Mouse (Mus musculus): ENCODE data around the gene Sh3bgrl2. TPM values are rescaled to one million over a fixed set of nuclear protein-coding genes. Genes with fewer than 3 reads are reported as not detected.

Gene Sh3bgrl2
- total RNA-seq, 2 experiments from 2014 or later = 6.1 to 7.5 TPM

DNA sequence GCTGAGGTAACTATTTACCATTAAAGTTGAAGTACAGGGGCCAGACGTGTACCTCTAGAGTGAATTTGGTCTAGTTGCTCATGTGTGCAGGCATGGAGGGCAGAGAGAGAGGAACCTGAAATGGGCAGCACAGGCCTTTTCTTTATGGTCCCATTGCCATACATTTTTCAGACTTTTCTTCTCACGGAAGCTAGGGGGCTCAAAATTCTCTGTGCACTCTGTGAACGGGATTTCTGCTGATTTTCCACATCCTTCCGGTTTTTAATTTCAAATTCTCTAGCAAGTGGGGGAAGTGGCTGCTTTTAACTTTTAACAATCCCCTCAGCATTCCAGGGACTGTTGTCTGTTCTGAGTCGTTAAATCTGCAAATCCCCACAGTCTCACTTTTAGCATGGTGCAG lies 83.8 kb downstream of the Sh3bgrl2 start:
- DNase-seq = no peak

DNA sequence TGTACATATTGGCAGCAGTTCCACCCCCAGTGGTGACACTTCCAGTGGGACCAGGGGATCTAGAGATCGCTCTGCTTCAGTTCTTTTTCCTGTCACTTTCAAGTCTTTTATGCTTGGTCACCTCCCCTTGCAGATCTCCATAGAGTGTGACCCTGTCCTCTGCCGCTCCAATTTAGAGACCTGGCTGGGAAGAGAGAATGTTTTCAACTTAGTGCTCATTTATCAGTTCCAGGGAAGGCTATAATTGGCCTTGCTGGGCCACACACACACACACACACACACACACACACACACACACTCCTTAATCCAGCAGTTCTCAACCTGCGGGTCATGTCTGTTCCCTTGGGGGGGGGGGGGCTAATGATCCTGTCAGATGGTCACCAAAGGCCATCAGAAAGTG lies 86.6 kb downstream of the Sh3bgrl2 start:
- DNase-seq = no peak

DNA sequence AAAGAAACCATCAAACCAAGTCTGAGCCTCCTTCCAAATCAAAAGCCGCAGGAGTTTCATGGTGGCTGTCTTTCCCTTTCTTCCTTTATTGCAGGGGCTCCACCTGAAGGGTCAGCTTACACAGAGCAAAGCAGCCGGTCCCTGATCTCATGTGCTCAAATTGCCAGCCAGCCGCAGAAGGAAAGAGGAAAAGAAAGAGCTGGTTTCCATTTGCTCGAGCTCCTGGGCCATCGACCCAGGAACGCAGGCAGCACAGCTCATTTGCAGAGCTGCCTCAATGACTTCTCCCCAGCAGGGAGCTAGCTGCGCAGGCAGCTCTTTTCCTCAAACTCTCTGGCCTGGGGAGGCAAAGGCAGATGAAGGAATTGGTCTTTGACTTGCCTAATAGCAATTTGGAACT lies 87.9 kb downstream of the Sh3bgrl2 start:
- DNase-seq = no peak

DNA sequence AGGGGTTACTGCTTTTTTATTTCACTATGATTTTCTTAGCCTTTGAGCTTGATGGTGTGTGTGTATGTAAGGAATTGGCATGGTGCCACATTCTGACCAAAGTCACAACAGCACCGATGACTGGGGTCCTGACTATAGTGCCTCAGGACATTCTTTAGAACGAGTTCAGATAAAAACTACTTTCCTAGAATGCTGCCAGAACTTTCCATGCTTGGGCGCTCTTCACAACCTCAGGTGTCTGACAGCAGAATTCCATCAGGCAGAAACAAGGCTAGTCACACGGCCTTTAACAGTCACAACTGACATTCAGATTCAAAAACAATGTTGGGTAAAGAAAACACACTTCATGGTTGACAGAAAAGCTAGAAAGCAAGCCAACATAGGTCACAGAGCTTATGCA lies 95.0 kb downstream of the Sh3bgrl2 start:
- no peak for DNase-seq

DNA sequence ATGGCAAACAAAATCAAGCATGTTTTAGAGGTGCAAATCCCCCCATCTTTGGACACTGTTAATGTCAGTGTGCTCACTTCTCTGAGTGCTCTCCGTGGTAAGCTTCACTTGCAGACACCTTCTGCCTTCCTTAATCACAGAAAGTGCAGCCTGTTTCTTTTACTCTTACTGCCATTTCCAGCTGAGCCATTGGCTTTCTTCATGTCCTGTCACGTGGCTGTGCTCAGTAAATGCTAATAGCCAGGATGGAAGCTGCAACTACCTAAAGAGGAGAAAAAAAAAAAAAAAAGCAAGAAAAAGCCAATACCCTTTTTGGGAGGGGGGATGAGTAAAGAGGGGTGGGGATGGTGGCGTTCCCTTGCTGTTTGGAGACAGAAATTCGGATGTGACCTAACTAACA lies 95.7 kb downstream of the Sh3bgrl2 start:
- no peak for DNase-seq

DNA sequence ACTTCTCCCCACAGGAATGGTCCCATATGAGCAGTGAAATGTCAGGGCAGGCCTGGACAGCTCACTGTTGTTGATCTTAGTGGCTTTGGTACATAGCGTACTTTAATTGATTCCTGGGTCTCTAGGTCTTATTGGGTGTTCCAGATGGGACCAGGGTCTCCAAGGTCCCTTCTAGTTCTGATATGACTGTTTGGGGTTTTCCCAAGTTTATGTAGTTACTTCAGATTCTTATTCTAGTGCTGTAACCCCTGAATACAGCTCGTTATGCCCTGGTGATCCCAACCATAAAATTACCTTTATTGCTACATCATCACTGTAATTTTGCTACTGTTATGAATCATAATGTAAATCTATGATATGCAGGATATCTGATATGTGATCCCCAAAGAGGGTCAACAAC lies 98.1 kb downstream of the Sh3bgrl2 start:
- no peak for DNase-seq

DNA sequence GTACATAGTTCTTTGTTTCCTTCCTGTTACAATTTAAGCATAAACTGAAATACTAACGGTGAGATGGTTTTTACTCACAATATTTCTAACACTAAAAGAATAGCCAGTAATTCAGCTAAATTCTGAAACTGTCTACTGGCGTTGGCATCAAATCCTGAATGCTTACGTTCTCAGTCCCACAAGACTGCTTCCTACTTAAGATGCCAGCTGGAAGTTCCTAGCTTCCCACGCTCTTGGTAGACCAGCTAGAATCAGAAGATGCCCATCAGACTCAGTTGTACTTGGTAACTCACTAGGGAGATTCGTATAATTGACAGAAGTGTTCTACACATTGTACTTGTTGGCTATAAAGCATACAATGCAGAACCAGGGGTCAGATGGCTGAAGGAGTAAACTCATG lies 98.6 kb downstream of the Sh3bgrl2 start:
- DNase-seq = no peak

DNA sequence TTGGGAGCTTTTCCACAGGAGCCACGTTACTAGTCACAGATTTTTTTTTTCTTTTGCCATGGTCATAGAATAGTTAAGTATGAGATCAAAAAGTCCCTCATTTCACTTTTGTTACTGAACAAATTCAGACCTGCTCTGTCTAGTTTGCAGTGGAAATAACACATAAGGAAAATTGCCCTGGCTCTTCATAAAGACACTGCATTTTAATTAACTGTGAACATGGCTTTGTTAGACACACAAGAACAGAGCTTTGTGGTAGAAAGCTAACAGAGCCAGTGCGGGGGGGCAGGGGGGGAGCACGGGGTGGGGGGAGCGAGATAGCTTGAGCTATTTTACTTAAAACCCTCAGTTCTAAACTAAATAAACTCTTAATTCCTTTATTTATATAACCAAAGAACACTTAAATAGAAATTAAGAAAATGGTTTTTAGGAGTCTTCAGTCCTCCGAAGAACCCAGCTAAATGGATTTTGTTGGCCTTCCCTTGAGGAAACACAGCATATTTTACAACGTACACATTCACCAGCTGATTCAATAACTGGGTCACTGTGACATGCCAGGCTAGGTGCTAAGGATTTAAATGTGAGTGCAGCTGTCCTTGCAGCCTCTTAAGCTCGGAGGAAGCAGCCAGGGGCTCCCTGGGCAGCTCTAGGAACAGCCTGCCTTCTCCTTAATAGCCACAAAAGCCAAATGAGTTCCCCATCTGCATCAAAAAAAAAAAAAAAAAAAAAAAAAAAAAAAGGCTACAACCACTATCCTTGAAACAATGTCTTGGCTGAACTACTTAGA lies 100.0 kb downstream of the Sh3bgrl2 start:
- no peak for DNase-seq

DNA sequence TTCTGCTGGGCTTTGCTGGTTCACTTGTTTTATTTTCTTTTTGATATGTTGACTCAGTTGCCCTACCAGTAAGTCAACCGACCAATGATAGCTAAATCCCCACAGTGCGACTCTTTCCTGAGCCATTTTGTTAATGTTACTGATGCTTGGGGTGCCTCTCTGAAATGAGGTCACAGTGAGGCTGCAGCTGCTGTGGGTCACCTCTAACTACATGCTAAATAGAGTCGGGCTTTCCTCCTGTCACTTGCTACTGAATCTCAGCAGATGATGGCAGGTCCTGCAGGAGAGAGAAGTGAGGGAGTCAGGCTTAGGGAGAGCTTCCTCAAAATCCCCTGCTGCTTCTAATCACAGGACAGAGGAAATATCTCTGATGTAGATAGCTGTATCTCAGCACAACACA lies 100.6 kb downstream of the Sh3bgrl2 start:
- DNase-seq = no peak

DNA sequence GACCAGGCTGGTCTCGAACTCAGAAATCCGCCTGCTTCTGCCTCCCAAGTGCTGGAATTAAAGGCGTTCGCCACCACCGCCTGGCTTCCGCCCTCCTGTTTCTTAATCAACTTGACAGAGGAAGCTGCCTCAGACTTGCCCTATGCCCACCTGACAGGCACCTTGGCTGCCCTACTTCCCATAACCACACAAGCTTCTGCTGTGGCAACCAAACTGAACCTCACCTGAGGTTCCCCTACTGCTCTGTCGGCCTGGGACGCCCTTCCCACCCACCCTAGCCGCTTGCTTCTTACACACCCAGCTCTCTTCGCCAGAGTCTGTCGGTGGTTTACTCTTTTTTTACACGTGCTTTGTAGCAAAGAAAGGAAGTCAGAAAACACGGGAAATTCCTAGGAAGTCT lies 103.9 kb downstream of the Sh3bgrl2 start:
- no peak for DNase-seq

DNA sequence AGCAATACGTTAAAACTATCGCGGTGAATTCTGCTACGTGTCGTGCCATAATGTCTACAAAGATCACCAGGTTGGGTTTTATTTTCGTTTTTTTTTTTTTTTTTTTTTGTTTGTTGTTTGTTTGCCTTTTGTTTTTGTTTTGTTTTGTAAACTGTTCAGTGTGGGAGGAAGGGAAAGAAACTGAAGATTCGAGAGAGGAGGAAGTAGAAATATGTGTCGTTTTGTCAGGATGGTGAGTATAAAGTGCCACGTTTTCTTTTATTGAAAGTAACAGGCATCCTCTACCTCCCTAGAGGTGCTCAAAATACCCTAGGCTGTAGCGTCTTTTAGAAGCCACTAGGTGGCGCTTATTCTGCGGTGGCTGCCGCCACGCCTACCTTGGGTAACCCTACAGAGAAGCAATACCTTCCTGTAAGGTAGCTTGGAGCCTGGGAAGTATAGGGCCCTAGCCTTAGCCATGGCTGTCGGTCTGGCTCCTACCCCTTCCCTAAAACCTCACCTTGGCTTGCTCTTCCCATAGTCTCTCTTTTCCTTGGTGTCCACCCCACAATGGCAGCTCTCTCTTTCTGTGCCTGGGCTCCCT lies 104.6 kb downstream of the Sh3bgrl2 start:
- DNase-seq = no peak

DNA sequence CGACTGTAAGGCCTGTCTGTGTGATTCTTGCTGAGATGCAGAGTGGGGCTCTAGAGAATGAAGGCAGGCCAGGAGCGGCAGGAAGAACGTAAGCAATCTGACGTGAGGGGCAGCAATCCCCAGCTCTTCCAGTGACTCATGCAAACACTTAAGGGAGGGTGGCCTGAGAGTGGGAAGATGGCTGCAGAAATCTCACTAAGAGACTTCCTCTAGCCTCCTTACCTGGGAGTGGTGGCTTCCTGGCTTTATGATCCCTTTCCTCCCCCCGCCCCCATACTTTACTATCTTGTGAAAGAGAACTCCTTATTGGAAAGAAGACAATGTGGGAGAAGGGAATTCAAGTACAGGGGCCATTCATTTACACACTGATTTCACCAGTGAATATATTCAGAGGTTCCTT lies 106.5 kb downstream of the Sh3bgrl2 start:
- no peak for DNase-seq

DNA sequence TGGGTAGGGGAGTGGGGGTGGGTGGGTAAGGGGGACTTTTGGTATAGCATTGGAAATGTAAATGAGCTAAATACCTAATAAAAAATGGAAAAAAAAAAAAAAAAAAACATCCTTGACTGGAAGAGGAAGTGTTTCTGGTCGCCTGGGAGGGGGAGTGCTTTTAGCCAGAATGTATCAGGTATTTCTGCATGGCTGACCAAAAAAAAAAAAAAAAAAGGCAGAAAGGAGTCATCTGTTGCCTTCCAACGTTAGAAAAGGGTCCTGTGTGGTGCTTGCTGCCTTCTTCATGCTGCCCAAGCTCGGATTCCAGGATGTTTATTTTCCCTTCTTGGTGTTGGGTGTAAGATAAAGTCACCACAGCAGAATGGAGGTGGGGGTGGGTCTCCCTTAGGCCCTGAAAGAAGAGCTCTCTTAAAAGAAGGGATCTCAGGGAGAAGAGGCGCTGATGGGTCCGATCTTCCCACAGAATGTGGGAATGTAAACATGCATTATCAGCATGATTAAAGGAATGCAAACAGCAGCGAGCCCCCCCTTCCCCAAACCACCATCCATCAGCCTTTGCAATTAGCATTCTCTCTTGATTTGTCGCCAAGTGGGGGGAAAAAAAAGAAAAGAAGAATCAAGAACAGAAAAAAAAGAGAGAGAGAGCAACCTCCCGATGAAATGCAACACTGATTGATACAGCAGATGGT lies 109.0 kb downstream of the Sh3bgrl2 start:
- no peak for DNase-seq

DNA sequence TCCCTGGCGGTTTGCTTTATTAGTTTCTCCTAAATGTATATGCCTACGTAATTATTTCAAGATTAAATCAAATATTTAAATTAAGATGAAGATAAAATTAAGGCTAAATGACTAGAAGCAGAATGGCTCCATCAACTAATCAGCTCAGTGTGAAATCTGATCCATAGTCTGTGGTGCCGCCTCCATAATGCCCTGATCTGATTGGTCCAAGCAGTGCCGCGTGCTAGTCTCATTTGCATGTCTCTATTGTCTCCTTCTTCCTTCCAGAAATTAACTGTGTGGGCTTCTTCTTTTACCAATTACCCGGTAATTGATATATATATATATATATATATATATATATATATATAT lies 109.5 kb downstream of the Sh3bgrl2 start:
- no peak for DNase-seq

DNA sequence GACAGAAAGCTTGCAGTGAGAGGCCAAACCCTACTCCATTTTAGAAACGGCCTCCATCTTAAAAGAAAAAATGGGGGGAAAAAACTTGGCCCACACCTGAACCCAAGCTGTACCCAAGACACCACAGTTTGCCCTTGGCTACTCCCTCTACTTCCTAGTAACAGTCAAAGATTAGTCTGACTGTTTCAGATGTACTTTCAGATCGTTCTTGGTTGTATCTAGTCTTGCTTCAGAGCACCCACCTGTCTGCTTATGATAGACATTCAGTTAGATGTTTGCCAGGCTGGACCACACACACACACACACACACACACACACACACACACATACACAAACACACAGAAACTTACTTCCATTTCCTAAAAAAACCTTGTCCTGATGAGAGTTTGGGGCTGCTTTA lies 111.0 kb downstream of the Sh3bgrl2 start:
- no peak for DNase-seq

DNA sequence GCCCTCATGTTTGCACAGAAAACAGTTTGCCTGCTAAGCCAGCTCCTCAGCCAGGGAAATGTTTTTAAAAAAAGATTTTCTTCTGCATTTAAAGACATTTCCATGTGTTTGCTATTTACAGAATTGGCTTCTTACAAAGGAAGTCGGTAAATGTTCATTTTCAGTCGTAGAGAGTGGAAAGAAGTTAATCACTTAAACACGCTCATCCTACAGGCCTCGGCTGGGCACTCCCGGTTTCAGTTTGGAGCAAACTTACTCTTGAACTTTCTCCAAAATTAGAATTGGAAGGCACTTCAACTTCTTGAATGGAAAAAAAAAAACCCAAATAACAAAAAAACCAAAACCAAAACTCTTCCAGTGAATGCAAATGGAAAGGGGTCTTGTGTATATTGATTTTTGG lies 113.7 kb downstream of the Sh3bgrl2 start:
- DNase-seq = no peak

DNA sequence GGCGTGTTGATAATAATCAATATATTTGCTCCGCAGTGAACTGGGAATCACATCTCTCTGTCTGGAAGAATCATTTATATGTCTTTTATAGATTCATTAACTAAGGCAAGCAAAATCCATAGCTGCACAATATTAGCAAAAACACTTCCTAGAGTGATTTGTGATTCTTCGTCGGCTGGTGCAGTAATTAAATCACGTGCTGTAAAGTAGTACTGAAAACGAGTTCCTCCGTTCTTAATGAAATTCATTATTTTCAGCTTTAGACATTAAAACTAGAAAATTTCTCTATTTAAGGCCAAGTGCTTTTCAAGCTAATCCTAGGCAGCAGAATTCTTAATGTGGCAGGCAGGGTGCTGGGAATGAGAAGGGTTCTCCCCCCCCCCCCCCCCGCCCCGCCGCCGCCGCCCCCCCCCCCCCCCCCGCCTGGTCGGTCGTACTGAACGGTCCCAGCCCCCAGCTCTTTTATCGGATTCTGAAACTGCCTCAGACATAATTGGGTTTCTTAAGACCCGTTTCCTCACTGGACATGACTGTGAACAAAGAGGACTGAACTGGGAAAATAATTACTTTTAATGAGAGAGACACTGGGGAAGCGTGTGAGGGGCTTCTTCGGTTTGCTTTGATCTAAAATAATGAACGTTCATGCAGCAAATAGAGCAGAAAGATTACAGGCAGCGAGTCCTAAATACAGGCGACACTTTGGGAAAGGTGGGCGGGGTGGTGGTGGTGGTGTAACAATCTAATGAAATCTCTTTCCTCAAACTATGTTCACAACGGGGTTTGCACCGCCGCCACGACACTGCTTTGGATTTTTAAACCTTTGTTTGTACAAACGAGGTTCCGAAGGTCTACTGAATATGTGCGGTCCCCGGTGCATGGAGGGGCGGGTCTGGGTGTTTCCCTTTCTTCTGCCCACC lies 116.1 kb downstream of the Sh3bgrl2 start:
- no peak for DNase-seq

DNA sequence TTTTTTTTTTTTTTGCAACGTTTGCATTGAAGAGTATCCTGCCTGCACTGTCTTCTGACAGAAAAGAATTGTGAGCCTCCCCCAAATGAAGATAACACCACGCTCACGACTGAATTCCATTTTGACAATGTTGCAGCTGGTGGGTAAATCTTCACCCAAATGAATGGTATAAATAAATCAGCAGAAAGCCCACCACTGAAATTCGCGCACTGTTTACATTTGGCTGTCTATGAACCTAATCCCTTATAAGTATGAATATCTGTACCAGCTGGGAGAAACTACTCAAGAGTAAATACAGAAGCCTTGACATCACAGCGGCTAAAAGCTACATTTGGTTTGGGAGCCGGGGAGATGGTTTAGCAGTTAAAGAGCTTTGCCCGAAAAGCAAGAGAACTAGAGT lies 116.8 kb downstream of the Sh3bgrl2 start:
- no peak for DNase-seq

DNA sequence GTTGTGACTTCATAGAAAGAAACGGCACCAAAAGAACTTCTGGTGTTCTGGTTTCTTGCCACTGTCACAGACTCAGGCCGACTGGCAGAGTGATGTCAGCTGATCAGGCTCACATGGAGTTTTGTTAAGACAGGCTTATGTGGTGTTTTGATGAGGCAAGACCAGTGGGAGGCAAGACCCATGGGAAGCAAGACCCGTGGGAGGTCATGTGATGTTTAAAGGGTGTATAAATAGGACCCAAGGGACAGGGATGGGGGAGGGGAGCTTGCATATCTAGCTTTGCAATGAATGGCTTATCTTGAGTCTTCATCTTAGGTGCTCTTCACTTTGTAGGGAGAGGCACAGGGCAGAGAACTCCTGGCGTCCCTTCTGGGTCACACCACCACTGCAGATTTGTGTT lies 118.9 kb downstream of the Sh3bgrl2 start:
- DNase-seq = no peak

DNA sequence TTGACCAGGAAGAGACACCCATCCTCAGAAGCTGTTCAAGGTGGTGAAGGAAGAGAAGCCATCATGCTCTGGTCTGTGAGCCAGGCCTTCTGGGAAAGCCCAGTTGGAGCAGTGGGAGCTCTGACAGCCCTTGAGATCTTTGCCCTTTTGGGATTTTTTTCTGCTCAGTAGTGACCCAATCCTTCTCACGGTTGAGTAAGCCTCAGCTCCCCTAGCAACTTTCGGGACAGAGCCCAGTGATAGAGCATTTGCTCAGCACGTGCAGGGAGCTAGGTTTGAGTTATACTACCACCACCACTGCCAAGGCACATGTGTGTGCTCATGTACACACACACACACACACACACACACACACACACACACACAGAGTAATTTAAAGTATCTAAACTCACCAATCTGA lies 131.5 kb downstream of the Sh3bgrl2 start:
- no peak for DNase-seq

DNA sequence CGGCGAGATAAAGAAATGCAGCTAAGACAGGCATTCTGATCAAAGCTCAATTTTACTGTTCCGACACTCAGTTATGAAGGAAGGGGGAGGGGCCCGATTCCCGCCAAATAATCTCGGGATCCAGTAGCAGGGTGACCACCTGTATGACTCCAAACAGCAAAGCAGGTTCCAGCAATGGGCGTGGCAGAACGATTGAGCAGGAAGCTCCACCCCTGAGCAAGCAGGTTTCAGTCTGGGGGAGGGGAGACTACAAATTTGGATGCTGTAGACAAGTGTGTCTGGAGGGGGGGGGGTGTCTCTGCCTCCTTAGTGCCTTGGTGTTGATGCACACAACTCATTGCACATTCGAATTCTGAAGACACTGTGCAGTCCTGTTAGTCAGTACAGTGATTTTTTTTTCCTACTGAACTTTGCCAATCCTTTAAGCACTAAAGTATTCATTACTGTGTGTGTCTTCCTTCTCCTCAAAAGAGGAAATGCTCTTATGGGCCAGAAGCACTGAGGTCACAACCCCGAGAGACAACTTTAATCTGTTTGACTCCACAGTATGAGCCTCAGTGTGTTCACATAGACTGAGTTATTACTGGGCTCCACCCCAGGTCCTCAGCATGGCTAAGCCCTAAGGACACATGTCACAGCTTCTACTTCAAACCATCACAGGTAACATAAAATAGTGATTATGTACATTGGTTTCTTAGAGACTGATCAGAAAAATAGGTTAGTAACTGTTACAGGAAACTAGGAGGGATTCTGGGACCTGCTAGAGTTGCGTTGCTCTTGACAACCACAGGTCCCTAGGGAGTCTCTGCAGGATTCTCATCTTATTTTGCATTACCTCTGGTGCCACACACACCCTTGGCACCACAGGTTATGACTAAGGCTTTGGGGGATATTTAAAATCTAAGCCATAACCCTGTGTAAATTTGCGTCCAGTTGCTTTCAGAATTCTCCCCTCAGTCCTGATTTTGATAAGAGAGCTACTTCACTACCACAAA lies 133.8 kb downstream of the Sh3bgrl2 start:
- DNase-seq = no peak

Data from heart, postnatal 4 days (tissue).